1 mouse cellular context compared by ENCODE assay signal in genomic region chr14:122246919-122247859, GRCm38 (mm10).
TF ChIP-seq lines count a peak whose summit lies in the region.

No protein-coding gene starts in this region.

TF ChIP-seq in MEL, 35 proteins besides CTCF, POLR2A, EP300 and RAD21 (continued from another document):
- TF ChIP-seq MAZ (IDR thresholded peaks at IDR 0.05; ENCODE audit: low read depth, low read length) (no peak), BHLHE40 (IDR thresholded peaks at IDR 0.05; ENCODE audit: borderline replicate concordance, low read depth, low read length) (no peak), HCFC1 (IDR thresholded peaks at IDR 0.05; ENCODE audit: low read depth, low read length) (no peak)
